Mouse (Mus musculus) adrenal gland, adult 2 months (tissue): Measurements from ENCODE around the gene Ddah1. TPM values are rescaled to one million over a fixed set of nuclear protein-coding genes. Genes with fewer than 3 reads are reported as not detected.

Source experiments
- DNase-seq: peaks from one replicate; pipeline ENCODE4 v3.0.0; 2021
- polyA plus RNA-seq: library from polyadenylated mRNA; depleted of rRNA; stranded (reverse); fragments of >200 nt; gene quantifications from 2 replicates; pipeline ENCODE4 v1.2.3, GENCODE M21; 2012
- total RNA-seq, 2 experiments: library from RNA; stranded (reverse); gene quantifications; 2 replicates each; pipeline ENCODE4 v1.2.3; 2021

Ddah1 gene
- total and polyA plus RNA-seq, 3 experiments: 1.5 to 3.6 (median 1.8) TPM

DNA sequence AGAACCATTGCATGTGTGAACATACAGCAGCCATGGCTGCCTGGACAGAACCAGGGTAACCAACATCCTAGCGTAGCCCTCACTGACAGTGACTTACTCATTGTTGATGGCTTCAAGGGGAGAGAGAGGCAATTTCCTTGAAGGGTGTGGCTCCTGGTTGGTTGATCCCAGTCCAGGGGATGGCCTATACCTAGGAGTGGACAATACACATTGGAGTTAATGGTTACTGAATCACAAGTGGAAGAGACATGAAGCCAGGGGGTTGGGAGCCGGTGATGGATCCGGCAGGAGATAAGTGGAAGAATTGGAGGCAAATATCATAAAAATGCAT, 5.1 kb downstream of the Ddah1 start:
- no peak for DNase-seq

DNA sequence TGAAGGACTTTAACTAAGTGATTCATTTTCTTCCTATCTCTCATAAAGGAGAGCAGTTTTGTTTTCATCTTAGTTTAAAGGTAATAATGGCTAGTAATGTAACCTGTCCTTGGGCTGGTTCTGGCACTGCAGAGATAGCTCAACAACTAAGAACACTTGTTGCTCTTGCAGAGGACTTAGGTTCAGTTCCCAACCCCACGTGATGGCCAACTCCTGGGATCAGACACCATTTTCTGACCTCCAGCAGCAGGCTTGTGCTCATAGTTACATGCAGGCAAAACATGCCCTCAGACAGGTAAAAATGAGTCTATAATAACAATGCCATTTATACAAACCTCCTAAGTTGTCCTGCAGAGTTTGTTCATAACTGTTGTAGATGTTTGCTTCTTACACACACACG, 5.9 kb downstream of the Ddah1 start:
- DNase-seq: no peak

DNA sequence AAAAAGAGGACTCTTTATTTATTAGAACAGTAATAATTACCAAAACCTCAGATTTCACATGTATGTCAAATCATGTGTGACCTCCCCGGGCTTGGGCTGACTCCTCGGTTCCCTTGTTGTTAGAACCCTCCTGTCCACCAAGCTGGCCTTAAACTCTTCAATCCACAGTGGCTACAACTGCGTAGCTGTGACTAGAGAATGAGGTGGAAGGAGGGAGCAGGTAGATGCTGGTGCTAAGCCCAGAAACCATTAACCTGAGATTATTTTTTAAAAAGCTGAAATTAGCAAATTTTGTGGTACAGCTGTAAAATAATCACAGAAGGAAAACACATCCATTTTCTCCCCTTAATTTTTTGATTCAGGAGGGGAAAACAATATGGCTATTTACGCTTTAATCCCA, 10.0 kb downstream of the Ddah1 start:
- no peak for DNase-seq

DNA sequence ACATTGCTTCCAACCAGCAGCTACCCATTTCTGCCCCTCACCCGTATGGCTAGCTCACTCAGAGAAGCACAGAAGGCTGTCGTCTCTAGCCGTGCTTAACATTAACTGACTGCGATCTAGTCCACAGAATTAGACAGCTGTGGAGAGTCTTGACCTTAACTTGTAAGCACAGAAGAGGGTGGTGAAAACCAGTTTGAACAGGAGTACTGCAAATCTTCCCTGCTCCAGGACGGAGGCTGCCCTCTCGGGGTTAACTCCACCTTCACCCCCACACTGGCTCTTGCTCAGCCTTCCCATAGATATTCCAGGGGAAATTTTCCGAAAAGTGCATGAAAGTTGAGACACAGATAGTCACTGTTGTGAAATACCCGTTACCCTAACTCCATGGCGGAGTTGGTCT, 14.9 kb downstream of the Ddah1 start:
- no peak for DNase-seq

DNA sequence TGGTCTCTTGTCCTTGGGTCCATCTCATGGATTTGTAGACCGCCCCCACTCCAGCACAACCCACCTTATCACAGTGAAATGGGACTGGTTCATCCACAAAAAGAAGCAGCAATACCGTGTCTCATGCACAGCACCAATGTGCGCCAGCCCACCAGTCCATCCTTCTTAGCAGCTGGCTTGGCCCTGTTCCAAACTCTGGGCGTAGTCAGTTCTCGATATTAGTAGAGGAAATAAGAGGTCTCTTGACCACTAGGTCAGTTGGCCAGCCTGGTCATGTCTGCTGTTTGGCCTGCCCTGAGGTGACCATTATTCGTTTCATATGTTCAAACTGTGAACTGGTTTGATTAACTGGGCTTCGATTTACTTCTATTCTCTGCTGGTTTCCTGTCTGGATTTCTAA, 15.9 kb downstream of the Ddah1 start:
- DNase-seq: no peak

DNA sequence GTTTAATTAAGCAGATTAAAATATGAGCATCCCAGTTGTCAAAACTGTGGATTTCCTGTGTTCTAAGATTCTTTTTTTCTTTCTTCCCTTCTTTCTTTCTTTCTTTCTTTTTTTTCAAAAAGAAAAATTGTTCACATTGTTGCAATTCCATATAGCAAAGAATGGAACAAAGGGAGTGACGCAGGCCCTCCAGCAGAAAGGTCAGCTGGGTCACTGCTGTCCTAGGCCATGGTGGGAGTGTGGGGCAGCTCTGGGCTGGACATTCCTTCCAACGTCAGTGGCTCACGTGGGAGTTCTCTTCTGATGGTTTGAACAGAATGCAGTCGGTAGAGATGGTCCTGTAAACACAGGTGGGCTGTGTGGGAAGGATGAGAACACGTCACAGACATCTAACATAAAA, 16.8 kb downstream of the Ddah1 start:
- no peak for DNase-seq

DNA sequence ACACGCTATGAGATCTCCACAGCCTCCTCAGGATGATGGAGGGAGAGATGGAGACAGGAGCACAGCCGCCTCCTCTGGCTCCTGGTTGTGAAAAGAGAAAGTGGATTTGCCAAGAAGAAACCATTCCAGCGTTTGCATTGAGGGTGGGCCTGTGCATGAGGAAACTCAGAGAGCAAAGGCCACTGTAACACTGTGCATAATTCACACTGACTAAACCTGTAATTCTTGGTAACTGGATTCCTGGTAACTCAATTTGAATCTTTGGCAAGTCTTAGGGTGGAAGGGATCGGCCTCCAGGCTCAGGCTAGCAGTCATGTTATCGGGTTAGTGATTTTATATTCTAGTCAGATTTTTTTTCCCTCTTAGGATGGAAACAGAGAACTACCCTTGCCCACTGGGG, 17.4 kb downstream of the Ddah1 start:
- DNase-seq: no peak

DNA sequence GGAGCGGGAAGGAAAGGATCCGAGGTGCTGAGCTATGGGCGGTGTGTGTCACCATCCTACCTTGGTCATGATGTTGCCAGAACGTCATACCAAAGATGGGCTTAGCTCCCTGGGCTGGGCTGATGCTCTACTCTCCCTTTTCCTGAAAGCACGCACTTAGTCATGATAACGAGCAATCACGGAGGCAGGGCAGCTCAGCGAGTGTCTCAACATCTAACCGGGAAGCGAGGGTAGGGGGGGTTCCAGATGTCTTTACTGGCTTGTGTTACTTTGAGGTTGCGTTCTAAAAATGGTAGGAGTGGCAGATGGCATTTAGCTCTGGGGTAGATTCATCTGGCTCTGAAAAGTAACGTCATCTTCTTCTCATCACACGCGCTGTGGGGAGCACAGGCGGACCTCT, 18.5 kb downstream of the Ddah1 start:
- no peak for DNase-seq

DNA sequence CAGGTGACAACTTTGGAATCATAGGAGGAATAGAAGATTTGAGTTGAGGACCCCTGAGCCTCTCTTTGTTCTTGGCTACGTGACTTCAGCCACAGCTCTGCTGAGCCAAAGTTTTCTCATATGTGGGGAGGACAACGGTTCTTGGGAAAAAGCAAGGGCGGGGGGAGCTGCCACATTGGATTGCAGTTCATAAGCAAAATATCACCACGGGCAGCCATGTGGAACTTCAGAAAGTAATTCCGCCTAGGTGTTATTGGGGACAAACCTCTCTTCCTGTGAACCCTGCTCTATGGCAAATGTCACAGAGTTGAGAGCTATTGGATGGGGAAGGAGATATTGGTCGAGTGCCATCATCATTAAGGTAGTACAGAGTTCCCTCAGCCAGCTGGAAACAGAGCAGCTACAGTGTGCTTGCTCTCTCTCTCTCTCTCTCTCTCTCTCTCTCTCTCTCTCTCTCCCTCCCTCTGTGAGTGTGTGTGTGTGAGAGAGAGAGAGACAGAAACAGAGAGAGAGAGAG, 20.0 kb downstream of the Ddah1 start:
- no peak for DNase-seq

DNA sequence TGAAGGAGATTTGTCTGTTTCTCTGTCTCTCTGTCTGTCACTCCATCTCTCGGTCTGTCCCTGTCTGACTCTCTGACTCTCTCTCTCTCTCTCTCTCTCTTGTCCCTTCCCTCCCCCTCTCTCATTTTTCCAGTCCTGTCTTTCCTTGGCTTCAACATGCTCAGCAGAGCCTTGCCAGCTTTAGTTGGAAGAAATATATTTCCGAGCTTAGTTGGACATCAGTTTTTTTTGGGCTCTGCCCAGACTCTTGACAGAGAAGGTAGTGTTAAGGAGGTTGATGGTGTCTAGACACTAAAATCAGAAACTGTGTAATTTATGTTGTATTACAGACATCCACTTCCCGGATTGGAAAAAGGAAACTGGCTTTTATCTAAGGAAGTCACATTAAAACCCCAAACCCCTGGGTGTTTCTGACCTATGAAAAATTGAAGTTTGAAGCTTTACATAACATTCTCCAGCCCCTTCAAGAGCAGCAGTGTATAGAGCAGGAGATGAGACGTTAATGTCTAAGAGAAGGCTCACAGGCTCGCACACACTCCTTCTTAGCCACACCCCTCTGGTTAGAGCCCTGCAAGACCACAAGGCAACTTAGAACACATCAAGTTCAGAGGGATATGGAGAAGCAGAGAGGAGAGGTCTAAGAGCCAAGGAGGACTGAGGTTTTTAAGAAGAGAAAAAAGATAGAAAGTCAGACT, 21.0 kb downstream of the Ddah1 start:
- no peak for DNase-seq

DNA sequence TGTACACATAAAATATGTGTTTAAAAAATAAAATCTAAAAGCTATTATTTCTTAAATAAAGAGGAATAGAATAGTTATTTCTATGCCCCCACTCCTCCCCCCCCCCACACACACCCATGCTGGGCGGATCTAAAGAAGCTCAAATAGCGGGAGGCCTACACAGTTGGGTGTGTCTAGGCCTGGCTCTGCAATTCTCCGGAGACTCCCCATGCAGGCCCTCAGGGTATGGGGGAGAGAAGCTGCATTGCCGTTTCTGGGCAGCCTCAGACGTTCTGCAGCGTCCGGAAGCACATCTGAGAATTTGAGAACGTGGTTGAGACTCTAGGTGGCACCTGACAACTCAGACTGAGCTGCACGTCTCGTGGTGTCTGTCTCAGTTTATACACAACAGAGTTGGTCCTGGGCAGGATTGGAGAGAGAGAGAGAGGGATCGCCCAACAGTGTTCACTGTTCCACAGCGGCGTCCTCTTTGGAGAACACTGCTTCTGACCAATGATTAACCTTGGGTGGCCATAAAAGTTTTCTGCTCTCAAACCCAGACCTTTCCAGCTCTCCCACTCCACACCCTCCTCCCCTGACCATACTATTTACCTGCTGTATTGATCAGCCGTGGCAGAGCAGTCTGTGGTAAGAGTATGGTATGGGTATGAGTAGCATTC, 22.4 kb downstream of the Ddah1 start:
- DNase-seq: no peak

DNA sequence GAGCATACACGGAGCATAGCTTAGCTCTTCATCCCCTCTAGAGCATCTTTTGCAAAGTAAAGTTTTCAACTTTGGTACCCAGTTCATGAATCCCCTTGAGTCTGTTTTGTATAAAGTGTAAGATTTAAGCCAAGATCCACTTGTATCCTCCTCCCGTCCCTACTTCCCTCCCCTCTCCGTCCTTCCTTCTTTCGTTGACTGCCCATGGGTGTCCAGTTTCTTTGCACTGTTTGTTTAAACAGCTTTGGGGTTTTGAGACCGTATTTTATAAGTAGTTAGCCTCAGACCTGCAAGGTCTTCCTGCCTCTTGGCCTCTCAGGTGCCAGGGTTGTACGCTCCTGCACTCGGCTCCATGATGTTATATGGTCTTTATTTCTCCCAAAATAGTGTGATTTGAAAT, 26.8 kb downstream of the Ddah1 start:
- DNase-seq: no peak

DNA sequence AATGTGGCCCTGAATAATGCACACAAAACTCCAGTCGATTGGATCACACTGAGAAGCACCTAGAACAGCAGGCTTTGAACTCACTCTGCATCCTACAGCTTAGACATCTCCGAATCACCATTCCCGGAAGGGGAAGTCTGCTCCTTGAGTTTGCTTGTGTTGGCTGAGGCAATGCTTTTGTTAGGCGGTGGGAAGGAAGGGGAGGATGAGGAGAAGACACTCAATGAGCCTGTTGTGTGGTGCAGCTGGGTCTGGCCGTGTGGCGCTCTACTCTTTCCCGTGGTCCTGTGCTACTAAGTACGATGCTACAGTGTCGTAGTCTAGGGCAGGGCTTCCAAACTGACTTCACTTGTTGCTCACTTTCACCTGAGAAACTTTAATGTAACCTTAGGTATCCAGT, 28.8 kb downstream of the Ddah1 start:
- DNase-seq: no peak

DNA sequence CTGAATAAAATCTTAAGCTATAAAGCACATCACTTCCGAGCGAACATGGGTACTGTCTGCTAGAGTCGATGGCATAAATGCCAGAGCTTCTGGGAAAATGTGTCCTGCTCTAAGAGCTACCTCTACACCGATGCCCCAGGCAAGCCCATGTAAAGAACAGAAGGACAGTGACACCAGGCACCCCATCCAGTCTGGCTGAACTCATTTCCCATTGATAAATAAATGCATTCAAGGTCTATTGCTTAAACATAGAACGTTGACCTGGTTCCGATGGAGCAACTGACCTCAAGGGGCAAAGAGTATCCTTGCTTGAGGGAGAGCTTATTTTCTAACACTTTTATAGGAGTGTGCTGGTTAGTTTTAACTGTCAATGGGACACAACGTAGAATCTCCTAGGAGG, 30.6 kb downstream of the Ddah1 start:
- DNase-seq: no peak

DNA sequence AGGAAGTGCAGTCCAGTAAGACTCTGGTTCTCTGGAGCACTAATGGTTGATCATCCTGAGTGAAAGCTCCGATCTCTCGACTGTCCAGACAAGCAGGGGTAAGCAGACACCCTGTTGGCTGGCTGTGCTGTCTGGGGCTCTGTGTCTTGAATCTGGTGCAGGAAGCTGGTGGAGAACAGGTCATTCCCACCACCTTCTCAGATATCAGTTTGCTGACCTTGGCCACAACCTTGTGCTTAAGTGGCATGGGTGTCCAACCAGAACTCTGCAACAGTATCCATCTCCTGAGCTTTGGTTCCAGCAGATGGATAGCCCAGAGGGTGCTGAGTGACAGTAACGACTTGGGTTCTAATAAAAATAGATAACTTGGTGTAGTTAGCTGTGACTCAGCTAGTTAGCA, 31.8 kb downstream of the Ddah1 start:
- no peak for DNase-seq

DNA sequence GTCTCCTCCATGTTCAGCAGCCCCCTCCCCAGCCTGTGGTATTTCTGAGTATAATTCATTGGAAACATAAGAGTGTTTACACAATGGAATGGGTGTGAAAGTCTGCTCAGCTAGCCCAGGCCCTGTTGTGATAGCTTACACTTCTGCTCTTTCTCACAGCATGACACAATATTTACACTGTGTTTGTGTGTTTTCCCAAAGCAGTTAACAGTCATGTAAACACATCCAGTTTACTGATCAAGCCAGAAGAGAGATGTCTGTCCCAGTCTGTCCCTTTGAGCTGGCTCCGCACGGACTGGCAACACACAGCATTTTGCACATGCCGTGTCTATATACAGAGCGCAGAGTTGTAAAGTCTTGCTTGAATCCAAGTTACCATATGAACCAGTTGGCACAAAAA, 32.2 kb downstream of the Ddah1 start:
- no peak for DNase-seq

DNA sequence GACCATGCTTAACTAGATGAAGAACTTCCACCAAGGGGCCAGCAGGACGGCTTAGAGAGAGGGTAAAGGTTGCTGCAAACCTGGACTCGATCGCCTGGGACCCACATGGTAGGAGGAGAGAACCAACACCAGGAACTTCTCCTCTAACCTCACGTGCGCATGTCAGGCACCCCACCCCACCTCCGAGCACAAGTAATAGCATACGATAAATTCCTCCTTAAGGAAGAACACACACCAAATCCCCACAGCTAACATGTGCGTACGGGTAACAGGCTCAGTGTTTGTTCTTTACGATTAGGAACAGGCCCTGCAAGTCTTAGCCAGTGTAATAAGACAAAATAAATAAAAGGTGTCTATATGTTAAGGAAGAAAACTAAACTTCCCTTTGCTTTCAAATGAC, 35.9 kb downstream of the Ddah1 start:
- no peak for DNase-seq

DNA sequence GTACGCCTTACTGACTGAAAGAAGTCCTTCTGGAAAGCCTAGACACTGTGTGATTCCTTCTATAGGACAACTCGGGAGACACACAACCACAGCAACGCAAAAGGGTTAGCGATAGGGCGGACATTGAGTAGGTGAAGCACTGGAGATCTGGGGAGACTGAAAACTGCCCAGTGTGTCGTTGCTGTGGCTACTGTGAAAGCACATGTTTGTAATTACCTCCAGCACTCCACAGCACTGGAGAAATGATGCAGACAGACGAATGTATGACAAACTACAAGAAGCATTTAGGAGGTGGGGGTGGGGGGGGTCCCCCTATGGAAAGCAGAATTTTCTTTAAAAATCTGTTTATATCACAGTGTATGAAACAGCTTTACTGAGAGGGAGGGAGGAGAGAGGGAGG, 37.4 kb downstream of the Ddah1 start:
- DNase-seq: no peak

DNA sequence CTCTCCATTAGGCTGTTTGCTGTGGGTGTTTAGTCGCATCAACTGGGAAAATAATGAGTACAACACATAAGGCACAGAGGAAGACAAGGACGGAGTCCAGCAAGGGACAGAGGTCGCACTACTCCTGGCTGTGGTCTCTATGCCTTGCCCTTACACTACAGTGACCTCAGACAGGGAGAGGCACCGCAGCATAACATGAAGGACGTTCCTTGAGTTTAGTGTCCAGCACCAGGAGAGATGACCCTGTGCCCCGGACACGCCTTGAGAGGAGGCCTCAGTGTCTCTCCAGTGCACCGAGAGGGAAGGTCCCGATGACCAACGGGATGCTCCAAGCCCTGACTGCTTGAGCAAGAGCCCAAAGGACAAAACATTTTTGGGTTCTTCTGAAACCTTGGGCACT, 39.6 kb downstream of the Ddah1 start:
- DNase-seq: no peak

DNA sequence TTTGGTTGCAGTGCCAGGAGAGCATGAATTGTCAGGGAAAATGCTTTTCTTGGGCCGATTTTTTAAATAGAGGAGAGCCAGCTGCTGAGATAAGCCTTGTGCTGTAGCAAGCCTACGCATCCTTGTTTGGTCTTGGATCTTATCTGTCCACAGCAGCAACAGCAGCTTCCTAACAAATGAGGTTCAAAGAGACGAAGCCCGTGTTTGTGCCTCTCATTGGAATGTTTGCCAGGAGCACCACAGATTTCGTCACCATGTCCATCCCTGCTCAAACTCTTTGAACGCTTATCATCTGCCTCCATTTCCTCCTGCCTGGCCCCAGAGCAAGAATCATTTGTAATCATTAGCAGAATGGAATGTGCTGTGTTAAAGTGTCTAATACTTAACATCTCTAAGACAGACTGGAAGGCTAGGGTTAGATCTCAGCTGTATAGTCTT, 40.3 kb downstream of the Ddah1 start:
- peak; percentile 54 for DNase-seq

DNA sequence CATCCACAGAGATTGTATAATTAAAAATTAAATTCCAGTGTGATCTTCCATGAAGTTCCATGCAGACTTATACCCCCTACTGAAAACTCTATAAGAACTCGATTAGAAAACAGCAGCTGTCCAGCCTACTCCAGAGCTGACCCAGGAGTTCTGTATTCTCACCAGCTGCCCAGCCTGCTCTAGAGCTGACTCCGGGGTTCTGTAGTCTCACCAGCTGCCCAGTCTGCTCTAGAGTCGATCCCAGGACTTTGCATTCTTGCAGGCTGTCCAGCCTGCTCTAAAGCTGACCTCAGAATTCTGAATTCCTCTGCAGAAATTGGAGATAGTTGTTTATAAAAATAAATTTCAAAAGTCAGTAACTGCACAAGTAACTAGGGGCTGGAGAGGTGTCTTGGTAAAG, 40.9 kb downstream of the Ddah1 start:
- no peak for DNase-seq

DNA sequence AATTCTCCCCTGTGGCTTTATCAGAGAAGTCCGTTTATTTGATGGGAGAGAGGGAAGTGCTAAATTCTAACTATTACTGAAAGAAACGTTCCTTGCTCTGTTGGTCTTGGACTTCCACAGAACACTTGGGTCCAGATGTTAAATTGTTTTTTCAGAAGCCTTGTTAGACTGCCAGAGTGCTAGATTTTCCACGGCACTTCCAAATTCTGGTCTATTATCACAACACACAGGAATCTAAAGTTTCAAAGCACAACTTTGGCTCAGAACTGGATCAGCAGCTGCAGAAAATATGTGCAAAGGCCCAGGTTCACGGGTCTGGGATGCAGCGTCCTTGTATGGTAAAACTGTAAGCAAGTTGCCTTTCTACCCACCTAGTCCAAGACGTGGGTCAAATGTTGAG, 43.6 kb downstream of the Ddah1 start:
- no peak for DNase-seq

DNA sequence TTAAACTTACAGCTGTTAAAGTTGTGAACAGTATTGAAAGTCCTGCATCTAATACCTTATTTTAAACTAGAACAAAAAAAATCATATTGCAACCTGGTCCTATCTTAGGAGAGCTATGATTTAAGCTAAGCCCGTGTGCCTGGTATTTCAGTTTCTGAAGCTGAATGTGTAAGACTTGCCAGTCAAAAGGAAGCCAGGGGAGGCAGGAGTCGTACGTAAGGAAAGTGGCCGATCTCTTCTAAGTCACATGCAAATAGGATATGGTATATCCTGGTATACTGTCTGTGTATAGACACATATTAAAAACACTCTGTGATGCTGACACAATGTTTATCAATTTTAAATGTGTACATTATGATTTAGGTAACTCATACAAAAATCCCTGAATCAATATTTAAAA, 47.4 kb downstream of the Ddah1 start:
- DNase-seq: no peak

DNA sequence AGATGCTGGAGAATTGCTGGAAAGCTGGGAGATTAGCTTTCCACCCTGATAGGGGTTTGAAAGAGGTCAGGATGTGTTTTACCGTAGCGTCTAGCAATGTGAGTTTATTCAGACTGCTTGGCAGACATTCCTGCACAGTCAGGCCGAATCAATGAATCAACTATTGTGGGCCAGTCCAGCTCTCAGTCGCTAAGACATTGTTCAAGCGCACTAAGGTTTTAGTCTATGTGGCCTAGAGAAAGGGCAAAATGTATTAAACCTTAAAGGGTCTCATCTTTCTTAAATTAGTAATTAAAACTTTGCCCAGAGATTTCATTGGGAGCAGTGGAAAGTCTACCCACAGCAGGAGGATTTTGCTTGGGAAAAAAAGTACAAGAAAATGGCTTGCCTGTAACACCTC, 48.0 kb downstream of the Ddah1 start:
- DNase-seq: no peak
